Mouse (Mus musculus) MEL (cell line): Measurements from ENCODE around the gene Abat. TPM values are rescaled to one million over a fixed set of nuclear protein-coding genes. Genes with fewer than 3 reads are reported as not detected.

Experiments
- DNase-seq: peaks from one replicate; pipeline ENCODE4 v3.0.0; 2011; ENCODE audit warnings: low read depth, low spot score
- H3K27ac ChIP-seq: 2 replicates; pipeline ENCODE4 v1.5.1; 2012; ENCODE audit warnings: low read depth, mild to moderate bottlenecking, control low read depth, low read length, moderate library complexity; ENCODE audit not compliant: control insufficient read depth
- H3K27me3 ChIP-seq, 2 experiments: fragments of 150-350 bp in 1 of 2; sonication (generic) in 1 of 2; 2 replicates each; pipeline ENCODE4 v1.6.1; 2012; ENCODE audit warnings: low read length in 2 of 2, mild to moderate bottlenecking in 2 of 2, improper control_type of control experiment in 1 of 2, moderate library complexity in 1 of 2; ENCODE audit not compliant: insufficient read depth in 2 of 2, control insufficient read depth in 1 of 2
- H3K36me3 ChIP-seq, 2 experiments: 2 replicates each; pipeline ENCODE4 v1.6.1; 2012 to 2014; ENCODE audit warnings: low read length in 2 of 2, improper control_type of control experiment in 1 of 2, inconsistent platforms in 1 of 2, mild to moderate bottlenecking in 1 of 2; ENCODE audit not compliant: insufficient read depth in 2 of 2, control insufficient read depth in 1 of 2
- H3K4me1 ChIP-seq, 2 experiments: fragments of 150-350 bp in 1 of 2; sonication (generic) in 1 of 2; 2 replicates each; pipeline ENCODE4 v1.6.1; 2012; ENCODE audit warnings: low read length in 2 of 2, improper control_type of control experiment in 1 of 2, mild to moderate bottlenecking in 1 of 2; ENCODE audit not compliant: insufficient read depth in 2 of 2, control insufficient read depth in 1 of 2
- H3K4me3 ChIP-seq, 2 experiments: fragments of 150-350 bp in 1 of 2; sonication (generic) in 1 of 2; 2 replicates each; pipeline ENCODE4 v1.5.1; 2012; ENCODE audit warnings: low read depth in 2 of 2, low read length in 2 of 2, mild to moderate bottlenecking in 2 of 2, moderate library complexity in 2 of 2, control low read depth in 1 of 2, improper control_type of control experiment in 1 of 2; ENCODE audit not compliant: control insufficient read depth in 1 of 2, insufficient read depth in 1 of 2
- H3K79me2 ChIP-seq: 2 replicates; pipeline ENCODE4 v1.6.1; 2012; ENCODE audit warnings: mild to moderate bottlenecking, low read length, moderate library complexity; ENCODE audit not compliant: control insufficient read depth, poor library complexity, insufficient read depth
- H3K9ac ChIP-seq: 2 replicates; pipeline ENCODE4 v1.6.1; 2012; ENCODE audit warnings: low read depth, mild to moderate bottlenecking, control low read depth, low read length, moderate library complexity; ENCODE audit not compliant: control insufficient read depth, poor library complexity, severe bottlenecking
- H3K9me3 ChIP-seq: fragments of 150-350 bp; sonication (generic); replicated peaks from 2 replicates; pipeline ENCODE4 v1.6.1; 2012; ENCODE audit warnings: mild to moderate bottlenecking, low read length, improper control_type of control experiment, moderate library complexity; ENCODE audit not compliant: insufficient read depth
- CTCF ChIP-seq, 3 experiments: IDR thresholded peaks in 2 of 3; conservative IDR thresholded peaks in 1 of 3; 2 replicates each; pipeline ENCODE4 v1.5.1; 2011 to 2012; ENCODE audit warnings: low read length in 3 of 3, low read depth in 2 of 3, mild to moderate bottlenecking in 2 of 3, improper control_type of control experiment in 1 of 3, inconsistent platforms in 1 of 3, mixed read lengths in 1 of 3, moderate library complexity in 1 of 3; ENCODE audit not compliant: control insufficient read depth in 1 of 3, insufficient read depth in 1 of 3, poor library complexity in 1 of 3, severe bottlenecking in 1 of 3
- ELF1 ChIP-seq: IDR thresholded peaks from 2 replicates; pipeline ENCODE4 v1.6.1; 2014; ENCODE audit warnings: low read depth, mild to moderate bottlenecking, inconsistent platforms, low read length, improper control_type of control experiment, moderate library complexity
- GATA1 ChIP-seq: IDR thresholded peaks from 2 replicates; pipeline ENCODE4 v1.6.1; 2011; ENCODE audit warnings: low read depth, low read length, improper control_type of control experiment
- HCFC1 ChIP-seq: IDR thresholded peaks from 2 replicates; pipeline ENCODE4 v1.6.1; 2012; ENCODE audit warnings: low read depth, mild to moderate bottlenecking, inconsistent platforms, low read length, improper control_type of control experiment, moderate library complexity
- MAFK ChIP-seq: IDR thresholded peaks from 2 replicates; pipeline ENCODE4 v1.6.1; 2011; ENCODE audit warnings: low read depth, mild to moderate bottlenecking, low read length, improper control_type of control experiment, borderline replicate concordance
- MAX ChIP-seq: IDR thresholded peaks from 2 replicates; pipeline ENCODE4 v1.6.1; 2011; ENCODE audit warnings: low read length, improper control_type of control experiment
- MAZ ChIP-seq: IDR thresholded peaks from 2 replicates; pipeline ENCODE4 v1.6.1; 2012; ENCODE audit warnings: low read depth, mild to moderate bottlenecking, inconsistent platforms, low read length, improper control_type of control experiment
- MEF2A ChIP-seq: IDR thresholded peaks from 2 replicates; pipeline ENCODE4 v1.6.1; 2014; ENCODE audit warnings: low read depth, mild to moderate bottlenecking, inconsistent platforms, low read length, improper control_type of control experiment; ENCODE audit not compliant: poor library complexity, insufficient replicate concordance, severe bottlenecking; ENCODE audit errors: extremely low read depth
- NELFE ChIP-seq: IDR thresholded peaks from 2 replicates; pipeline ENCODE4 v1.6.1; 2011; ENCODE audit warnings: low read depth, low read length, improper control_type of control experiment
- NRF1 ChIP-seq: IDR thresholded peaks from 2 replicates; pipeline ENCODE4 v1.6.1; 2014; ENCODE audit warnings: low read depth, mild to moderate bottlenecking, inconsistent platforms, low read length, improper control_type of control experiment, moderate library complexity; ENCODE audit not compliant: poor library complexity, insufficient read depth, severe bottlenecking
- POLR2A ChIP-seq, 2 experiments: IDR thresholded peaks; 2 replicates each; pipeline ENCODE4 v1.6.1; 2011 to 2012; ENCODE audit warnings: low read length in 2 of 2, mild to moderate bottlenecking in 2 of 2, control low read depth in 1 of 2, improper control_type of control experiment in 1 of 2, low read depth in 1 of 2, moderate library complexity in 1 of 2; ENCODE audit not compliant: control insufficient read depth in 1 of 2, insufficient read depth in 1 of 2, poor library complexity in 1 of 2
- POLR2AphosphoS2 ChIP-seq: IDR thresholded peaks from 2 replicates; pipeline ENCODE4 v1.6.1; 2011; ENCODE audit warnings: low read length, improper control_type of control experiment
- POLR2AphosphoS5 ChIP-seq: IDR thresholded peaks from 2 replicates; pipeline ENCODE4 v1.6.1; 2012; ENCODE audit warnings: low read depth, borderline replicate concordance, mild to moderate bottlenecking, inconsistent platforms, low read length, moderate library complexity, mixed read lengths
- SIN3A ChIP-seq: IDR thresholded peaks from 2 replicates; pipeline ENCODE4 v1.6.1; 2012; ENCODE audit warnings: low read length, improper control_type of control experiment, inconsistent platforms
- SMC3 ChIP-seq: IDR thresholded peaks from 2 replicates; pipeline ENCODE4 v1.6.1; 2011; ENCODE audit warnings: low read depth, low read length, improper control_type of control experiment
- TBP ChIP-seq: IDR thresholded peaks from 2 replicates; pipeline ENCODE4 v1.8.0; 2011; ENCODE audit warnings: low read depth, low read length, improper control_type of control experiment
- TCF12 ChIP-seq: IDR thresholded peaks from 2 replicates; pipeline ENCODE4 v1.6.1; 2014; ENCODE audit warnings: low read depth, mild to moderate bottlenecking, inconsistent platforms, low read length, improper control_type of control experiment, moderate library complexity
- UBTF ChIP-seq: IDR thresholded peaks from 2 replicates; pipeline ENCODE4 v1.6.1; 2012; ENCODE audit warnings: low read depth, mild to moderate bottlenecking, inconsistent platforms, low read length, improper control_type of control experiment, moderate library complexity, borderline replicate concordance; ENCODE audit not compliant: insufficient read depth
- USF1 ChIP-seq: IDR thresholded peaks from 2 replicates; pipeline ENCODE4 v1.6.1; 2014; ENCODE audit warnings: low read depth, mild to moderate bottlenecking, inconsistent platforms, low read length, improper control_type of control experiment, moderate library complexity
- USF2 ChIP-seq, 2 experiments: IDR thresholded peaks; 2 replicates each; pipeline ENCODE4 v1.6.1; 2011 to 2012; ENCODE audit warnings: improper control_type of control experiment in 2 of 2, low read length in 2 of 2, borderline replicate concordance in 1 of 2, inconsistent platforms in 1 of 2, low read depth in 1 of 2, mild to moderate bottlenecking in 1 of 2; ENCODE audit not compliant: insufficient read depth in 1 of 2
- ZKSCAN1 ChIP-seq: IDR thresholded peaks from 2 replicates; pipeline ENCODE4 v1.6.1; 2012; ENCODE audit warnings: low read depth, mild to moderate bottlenecking, inconsistent platforms, low read length, improper control_type of control experiment, moderate library complexity
- ZNF384 ChIP-seq: IDR thresholded peaks from 2 replicates; pipeline ENCODE4 v1.6.1; 2012; ENCODE audit warnings: low read depth, mild to moderate bottlenecking, inconsistent platforms, low read length, improper control_type of control experiment
- polyA plus RNA-seq, 2 experiments: library from polyadenylated mRNA; stranded (reverse) in 1 of 2; unstranded in 1 of 2; fragments of >175 nt in 1 of 2; fragments of >200 nt in 1 of 2; gene quantifications; 2 replicates each; pipeline versions ENCODE4 v1.2.1 to v1.2.4; 2012; ENCODE audit warnings: low replicate concordance in 2 of 2, low read depth in 1 of 2; ENCODE audit not compliant: insufficient read length in 2 of 2, insufficient read depth in 1 of 2, missing spikeins in 1 of 2
- total RNA-seq: library from RNA; depleted of rRNA; stranded (reverse); fragments of 300-350 nt; gene quantifications from 2 replicates; pipeline ENCODE4 v1.2.3, GENCODE M21; 2012

Abat gene
- total and polyA plus RNA-seq, 3 experiments = 0.27 to 0.77 TPM; not detected in 1

DNA sequence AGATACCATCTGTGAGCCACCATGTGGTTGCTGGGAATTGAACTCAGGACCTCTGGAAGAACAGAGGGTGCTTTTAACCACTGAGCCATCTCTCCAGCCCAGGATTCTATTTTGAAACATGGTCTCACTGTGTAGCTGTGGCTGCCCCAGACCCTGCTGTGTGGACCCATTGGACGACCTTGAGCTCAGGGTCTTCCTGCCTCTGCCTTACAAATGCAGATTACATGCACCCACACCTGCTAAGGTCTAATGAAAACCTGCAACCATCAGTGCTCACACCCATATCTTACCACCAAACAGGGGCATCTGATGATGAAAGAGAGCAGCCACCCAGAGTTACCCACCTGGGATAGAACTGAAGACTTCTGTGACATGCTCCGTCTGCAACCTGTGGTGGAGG lies 143.0 kb downstream of the Abat start:
- H3K4me1 ChIP-seq = 0 out of 4 replicates have a peak, but pooled peaks cover 0 to 4% of the 10 kb centered on the region in 2 experiments
- no peak for TF ChIP-seq HCFC1
- no peak for TF ChIP-seq POLR2A (IDR thresholded peaks at IDR 0.05; ENCODE audit: control insufficient read depth in 1 of 2, insufficient read depth in 1 of 2, low read depth in 1 of 2, low read length in 2 of 2, poor library complexity in 1 of 2)
- no peak for TF ChIP-seq CTCF (IDR thresholded peaks at IDR 0.05 in 2 of 3, conservative IDR thresholded peaks at IDR 0.05 in 1 of 3; ENCODE audit: control insufficient read depth in 1 of 3, insufficient read depth in 1 of 3, low read depth in 2 of 3, low read length in 3 of 3, poor library complexity in 1 of 3, severe bottlenecking in 1 of 3)
- TF ChIP-seq SIN3A = no peak
- TF ChIP-seq ZNF384 = no peak
- TF ChIP-seq POLR2AphosphoS2 = no peak
- no peak for TF ChIP-seq TBP
- no peak for TF ChIP-seq SMC3
- no peak for TF ChIP-seq NRF1
- TF ChIP-seq MAFK = no peak
- no peak for TF ChIP-seq ELF1
- TF ChIP-seq MAZ = no peak
- no peak for TF ChIP-seq USF2 (IDR thresholded peaks at IDR 0.05; ENCODE audit: borderline replicate concordance in 1 of 2, insufficient read depth in 1 of 2, low read depth in 1 of 2, low read length in 2 of 2)
- TF ChIP-seq TCF12 = no peak
- no peak for TF ChIP-seq USF1
- no peak for TF ChIP-seq NELFE
- TF ChIP-seq MAX = no peak
- TF ChIP-seq MEF2A = no peak
- TF ChIP-seq ZKSCAN1 = no peak
- TF ChIP-seq POLR2AphosphoS5 = no peak
- TF ChIP-seq, all 39 proteins: peak for 0

DNA sequence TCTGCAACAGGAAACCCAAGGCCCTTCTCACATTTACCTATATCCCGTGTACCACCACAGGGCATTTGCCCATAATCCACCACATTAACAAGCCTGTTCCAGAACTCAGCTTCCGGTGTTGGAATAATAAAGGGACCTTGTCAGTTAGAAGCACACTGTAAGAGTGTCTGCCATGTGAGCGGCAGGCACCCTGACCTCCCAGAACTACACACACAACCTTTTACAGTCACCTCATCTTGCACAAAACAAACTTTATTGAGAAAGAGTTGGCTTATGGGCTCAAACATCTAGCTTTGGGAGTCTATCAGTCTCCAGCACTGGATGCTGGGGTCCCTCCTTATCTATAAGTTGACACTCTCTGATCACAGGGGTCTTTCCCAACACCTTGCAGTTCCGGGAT lies 145.1 kb downstream of the Abat start:
- Histone ChIP-seq H3K36me3 (peaks cover 0 to 3% of the 10 kb centered on the region in 2 experiments; a peak in 3 of 4 replicates), H3K9ac (no peak overlapping the region), H3K4me3 (no peak overlapping the region), H3K9me3 (no peaks in the 10 kb centered on the region), H3K27ac (no peak overlapping the region), H3K79me2 (no peaks in the 10 kb centered on the region), H3K27me3 (no peaks in the 10 kb centered on the region), H3K4me1 (0 out of 4 replicates have a peak, but pooled peaks cover 0 to 4% of the 10 kb centered on the region in 2 experiments)
- TF ChIP-seq MEF2A (no peak), USF1 (no peak), UBTF (no peak), POLR2A (IDR thresholded peaks at IDR 0.05; ENCODE audit: control insufficient read depth in 1 of 2, insufficient read depth in 1 of 2, low read depth in 1 of 2, low read length in 2 of 2, poor library complexity in 1 of 2) (peak in 1 of 2 experiments; percentile 23; a peak in 1 of 4 replicates), GATA1 (no peak), POLR2AphosphoS2 (peak; percentile 68)
- no peak for DNase-seq

More for the DNA sequence above, 143.0 kb downstream of the Abat start:
- H3K27me3 ChIP-seq = no peaks in the 10 kb centered on the region
- no peaks in the 10 kb centered on the region for H3K79me2 ChIP-seq
- H3K36me3 ChIP-seq = peaks cover 0 to 3% of the 10 kb centered on the region in 2 experiments; a peak in 2 of 4 replicates
- no peak for DNase-seq
- H3K27ac ChIP-seq = no peak overlapping the region
- H3K4me3 ChIP-seq = no peak overlapping the region
- H3K9ac ChIP-seq = no peak overlapping the region
- no peaks in the 10 kb centered on the region for H3K9me3 ChIP-seq
